Mouse (Mus musculus) kidney, adult 10 weeks (tissue): ENCODE measurements around the gene Kbtbd4. TPM values are rescaled to one million over a fixed set of nuclear protein-coding genes. Genes with fewer than 3 reads are reported as not detected.

Experiments
- polyA plus RNA-seq: library from polyadenylated mRNA; stranded (reverse); fragments of 350-450 nt; fragmentation: Illumina TruSeq; extraction: RNeasy Lipid Tissue Mini Kit (QIAGEN cat#74804); gene quantifications from one replicate; pipeline ENCODE4 v1.2.3, GENCODE M21; 2014; ENCODE audit warnings: low read depth, low replicate concordance

Gene Kbtbd4
- polyA plus RNA-seq = 12.0 TPM

DNA sequence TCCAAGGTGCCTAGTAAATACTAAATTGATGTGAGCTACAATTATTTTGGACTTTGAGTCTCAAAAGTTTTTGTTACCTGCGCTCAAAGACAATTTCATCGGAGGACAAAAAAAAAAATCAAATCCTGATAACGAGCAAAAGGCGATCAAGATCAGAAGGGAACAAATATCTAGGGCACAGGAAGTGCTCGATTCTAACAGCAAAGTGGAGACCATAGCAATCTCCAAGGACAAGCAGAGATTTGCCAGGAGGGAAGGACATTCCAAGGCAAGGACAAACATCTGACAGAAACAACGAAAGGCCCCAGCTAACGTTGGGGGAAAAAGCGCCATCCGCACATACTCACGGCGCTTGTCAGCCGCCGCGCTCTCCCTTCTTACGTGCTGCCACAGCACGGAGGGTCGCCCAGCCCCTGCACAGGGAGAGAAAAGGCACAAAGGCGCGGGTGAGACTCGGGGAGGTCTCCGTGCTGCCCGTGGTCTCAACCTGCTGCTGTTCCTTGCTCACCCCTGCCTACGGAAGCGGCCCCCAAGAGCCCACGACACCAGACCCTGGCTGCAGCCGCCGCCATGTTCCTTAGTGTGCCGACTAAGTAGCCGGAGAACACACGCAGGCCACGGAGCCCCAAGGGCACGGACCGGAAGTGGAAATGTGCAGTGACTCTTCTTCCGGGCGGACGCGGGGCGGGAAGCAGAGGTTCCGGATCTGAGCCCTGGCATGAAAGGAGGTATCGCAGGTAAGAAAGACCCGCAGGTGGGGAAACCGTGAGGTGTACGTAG is at the start of gene Kbtbd4, which contains the start of gene Ndufs3:
TSS of gene Kbtbd4 (plus strand) at position 665 of the 780 bp plus-strand sequence.
TSS of gene Ndufs3 (minus strand) at position 752 of the 780 bp plus-strand sequence.

DNA sequence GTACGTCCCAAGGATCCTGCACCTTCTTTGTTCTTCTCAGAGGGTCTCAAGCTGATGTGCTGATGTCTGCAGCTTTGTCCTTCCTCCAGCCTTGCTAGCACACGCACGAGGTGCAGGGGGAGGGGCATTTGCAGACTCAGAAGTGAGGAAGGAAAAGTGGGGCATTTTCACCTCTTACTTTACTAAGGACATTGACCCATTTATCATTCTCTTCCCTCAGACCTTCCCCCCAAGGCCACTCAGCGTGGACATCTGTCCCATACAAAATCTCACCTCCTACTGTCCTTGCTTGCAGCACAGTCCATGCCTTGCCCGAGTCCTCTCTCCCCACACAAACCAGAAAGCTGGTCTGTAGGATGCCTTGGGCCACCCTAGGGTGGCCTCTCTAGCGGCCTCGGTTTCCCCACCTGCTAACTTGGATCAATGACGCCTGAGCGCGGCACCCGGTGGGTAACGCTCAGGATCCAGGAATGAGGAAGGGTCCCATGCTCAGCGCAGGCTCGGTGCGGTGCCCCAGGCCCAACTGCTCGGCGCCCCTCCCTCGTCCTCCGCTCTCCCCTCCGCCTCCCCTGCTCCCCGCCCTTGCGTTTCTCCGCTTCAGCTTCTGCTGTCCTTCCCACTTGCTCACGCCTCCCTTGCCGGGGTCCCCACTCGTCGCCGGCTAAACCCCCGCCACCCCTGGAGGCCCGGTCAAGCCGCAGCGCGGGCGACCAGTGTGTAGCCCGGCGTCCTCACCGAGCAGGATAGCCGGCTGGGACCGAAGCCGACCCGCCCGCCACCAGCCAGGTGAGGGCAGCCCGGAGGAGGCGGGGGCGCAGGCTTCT is 19.1 kb upstream of the Kbtbd4 start, which contains the start of gene C1qtnf4:
TSS of gene C1qtnf4 (plus strand) at position 643 of the 824 bp plus-strand sequence.

DNA sequence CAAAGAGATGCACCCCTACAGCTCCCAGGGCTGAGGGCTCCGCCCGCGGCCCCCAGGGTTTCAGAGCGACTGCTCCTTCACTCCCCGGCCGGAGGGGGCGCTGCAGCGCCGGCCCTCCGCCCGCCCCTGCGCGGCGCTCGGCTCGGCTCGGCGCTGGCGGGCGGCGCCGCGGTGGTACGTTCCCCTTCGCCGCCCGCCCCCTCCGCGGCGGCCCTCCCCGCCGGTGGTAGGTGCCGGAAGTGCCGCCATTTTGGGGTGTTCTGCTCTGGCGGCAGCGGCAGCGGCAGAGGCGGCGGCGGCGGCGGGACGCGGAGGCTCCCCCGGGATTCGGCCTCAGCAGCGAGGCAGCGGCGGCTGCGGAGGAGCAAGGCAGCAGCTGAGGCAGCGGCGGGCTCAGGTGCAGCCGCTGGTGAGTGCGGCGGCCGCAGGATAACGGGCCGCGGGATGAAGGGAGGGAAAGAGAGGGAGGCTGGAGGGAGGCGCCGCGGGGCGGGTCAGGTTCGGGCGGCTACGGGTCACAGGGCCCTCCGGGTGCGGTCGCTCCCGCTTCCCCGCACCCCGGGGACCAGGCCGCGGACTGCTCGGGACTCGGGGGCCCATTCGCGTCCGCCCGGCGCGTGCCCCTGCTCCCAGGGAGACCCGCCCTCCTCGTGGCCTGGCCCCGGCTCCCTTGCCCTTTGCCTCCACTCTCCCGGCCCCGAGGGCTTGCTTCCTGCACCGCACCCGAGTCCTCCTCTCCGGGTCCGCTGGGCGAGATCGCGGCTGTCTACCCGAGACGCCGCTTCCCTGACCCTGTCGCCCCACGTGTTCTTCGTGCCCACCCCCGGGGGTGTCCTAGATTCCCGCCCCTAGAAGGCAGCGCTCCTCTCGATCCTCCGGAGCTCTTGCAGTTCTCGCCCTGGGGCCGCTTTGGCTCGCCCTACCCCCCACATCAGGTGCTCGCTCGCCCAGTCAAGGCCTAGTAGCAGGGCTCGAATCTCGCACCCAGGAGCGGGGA is 36.0 kb downstream of the Kbtbd4 start, which contains the start of gene Celf1:
TSS of gene Celf1 (plus strand) at position 150 of the 997 bp plus-strand sequence.

Other genes with a start within 250 kb of the Kbtbd4 start
- 14.9 TPM for gene Nup160, start 227.5 kb upstream of the Kbtbd4 start, polyA plus RNA-seq
- gene Fnbp4, start 159.4 kb upstream of the Kbtbd4 start, polyA plus RNA-seq = 45.9 TPM
- 0.49 TPM for gene Agbl2, start 122.0 kb upstream of the Kbtbd4 start, polyA plus RNA-seq
- gene Mtch2, start 57.6 kb upstream of the Kbtbd4 start, polyA plus RNA-seq = 626 TPM
- not detected for gene C1qtnf4, start 18.9 kb upstream of the Kbtbd4 start, polyA plus RNA-seq
- gene Ndufs3, start 87 bp downstream of the Kbtbd4 start, polyA plus RNA-seq = 335 TPM
- gene Celf1, start 35.6 kb downstream of the Kbtbd4 start, polyA plus RNA-seq = 76.2 TPM
- not detected for gene Rapsn, start 130.9 kb downstream of the Kbtbd4 start, polyA plus RNA-seq
- gene Psmc3, start 149.3 kb downstream of the Kbtbd4 start, polyA plus RNA-seq = 173 TPM
- 4.7 TPM for gene Slc39a13, start 165.7 kb downstream of the Kbtbd4 start, polyA plus RNA-seq
- 1.9 TPM for gene Spi1, start 177.7 kb downstream of the Kbtbd4 start, polyA plus RNA-seq
- not detected for gene Mybpc3, start 213.4 kb downstream of the Kbtbd4 start, polyA plus RNA-seq